In genomic region chr7:91514445-91514844, GRCm38 (mm10) we compare ENCODE assay signal across 14 mouse cellular contexts.
A peak's percentile ranks its signal among the peaks of the same experiment; 100 is the strongest.
DNase-seq lines count a peak whose midpoint lies in the region; ATAC-seq lines count a peak whose summit lies in the region.
"Had no signal": no experiment of that assay in that cellular context is flagged by ENCODE, and none has a peak within 500 bp of the region (broad histone marks: within the 10 kb centered on the region; RNA-seq: fewer than 3 reads in every experiment).

No protein-coding gene starts in this region.

- peak; percentile 24; the same call in 1 of the 2 replicates for ATAC-seq in hindbrain, embryonic 16.5 days
- ATAC-seq in hindbrain, embryonic 13.5 days (ENCODE audit: low FRiP score): no peak
- ATAC-seq in forebrain, embryonic 12.5 days (ENCODE audit: low FRiP score): peak; percentile 44; the same call in 1 of the 2 replicates
- ATAC-seq in megakaryocyte-erythroid progenitor cell, adult 5-6 weeks (replicated peaks; ENCODE audit: low FRiP score, low TSS enrichment, poor library complexity, severe bottlenecking): no peak
- ATAC-seq: intestine, embryonic 16.5 days had no signal

- WGBS in hindbrain, embryonic 16.5 days: 34% methylated on average over 3 of the region's 3 CpGs
- 51% methylated on average over 3 of the region's 3 CpGs for WGBS in hindbrain, embryonic 13.5 days
- WGBS in forebrain, embryonic 12.5 days: 60% methylated on average over 3 of the region's 3 CpGs

- no peak overlapping the region for H3K27ac ChIP-seq in hindbrain, embryonic 16.5 days (ENCODE audit: low read depth, low read length)
- no peak overlapping the region for H3K27ac ChIP-seq in hindbrain, embryonic 13.5 days
- H3K27ac ChIP-seq in forebrain, embryonic 12.5 days: no peak overlapping the region
- H3K27ac ChIP-seq: embryonic facial prominence, embryonic 12.5 days; limb, embryonic 13.5 days; neural tube, embryonic 13.5 days had no signal

- H3K4me3 ChIP-seq in hindbrain, embryonic 16.5 days (ENCODE audit: low read length): no peak overlapping the region
- H3K4me3 ChIP-seq in hindbrain, embryonic 13.5 days: no peak overlapping the region
- H3K4me3 ChIP-seq in forebrain, embryonic 12.5 days (replicated peaks): no peak overlapping the region
- H3K4me3 ChIP-seq: embryonic facial prominence, embryonic 12.5 days; limb, embryonic 13.5 days; megakaryocyte, embryonic 14.5 days; neural tube, embryonic 13.5 days had no signal

- no peak overlapping the region for H3K4me2 ChIP-seq in hindbrain, embryonic 16.5 days (ENCODE audit: low read length)
- no peak overlapping the region for H3K4me2 ChIP-seq in hindbrain, embryonic 13.5 days
- H3K4me2 ChIP-seq in forebrain, embryonic 12.5 days: no peak overlapping the region
- H3K4me2 ChIP-seq: embryonic facial prominence, embryonic 12.5 days; limb, embryonic 13.5 days; neural tube, embryonic 13.5 days had no signal

- H3K9ac ChIP-seq in hindbrain, embryonic 16.5 days (ENCODE audit: low read depth, low read length): no peak overlapping the region
- H3K9ac ChIP-seq in hindbrain, embryonic 13.5 days: no peak overlapping the region
- H3K9ac ChIP-seq in forebrain, embryonic 12.5 days: no peak overlapping the region
- H3K9ac ChIP-seq: embryonic facial prominence, embryonic 12.5 days; limb, embryonic 13.5 days; neural tube, embryonic 13.5 days had no signal

- H3K27me3 ChIP-seq in hindbrain, embryonic 16.5 days (replicated peaks; ENCODE audit: control insufficient read depth, insufficient read depth, low read length): no peaks in the 10 kb centered on the region
- no peaks in the 10 kb centered on the region for H3K27me3 ChIP-seq in hindbrain, embryonic 13.5 days
- H3K27me3 ChIP-seq in forebrain, embryonic 12.5 days: no peaks in the 10 kb centered on the region
- H3K27me3 ChIP-seq: embryonic facial prominence, embryonic 12.5 days; limb, embryonic 13.5 days; megakaryocyte, embryonic 14.5 days; neural tube, embryonic 13.5 days had no signal

- H3K9me3 ChIP-seq in hindbrain, embryonic 16.5 days (ENCODE audit: control insufficient read depth, low read length): no peaks in the 10 kb centered on the region
- no peaks in the 10 kb centered on the region for H3K9me3 ChIP-seq in hindbrain, embryonic 13.5 days
- H3K9me3 ChIP-seq in forebrain, embryonic 12.5 days: no peaks in the 10 kb centered on the region
- H3K9me3 ChIP-seq: embryonic facial prominence, embryonic 12.5 days; limb, embryonic 13.5 days; megakaryocyte, embryonic 14.5 days; neural tube, embryonic 13.5 days had no signal

- H3K36me3 ChIP-seq in hindbrain, embryonic 16.5 days (ENCODE audit: control insufficient read depth, insufficient read depth, low read length): no peaks in the 10 kb centered on the region
- H3K36me3 ChIP-seq in hindbrain, embryonic 13.5 days: no peaks in the 10 kb centered on the region
- no peaks in the 10 kb centered on the region for H3K36me3 ChIP-seq in forebrain, embryonic 12.5 days (replicated peaks)
- H3K36me3 ChIP-seq: embryonic facial prominence, embryonic 12.5 days; limb, embryonic 13.5 days; neural tube, embryonic 13.5 days had no signal

- H3K4me1 ChIP-seq in hindbrain, embryonic 16.5 days (ENCODE audit: control insufficient read depth, insufficient read depth, low read depth, low read length): no peaks in the 10 kb centered on the region
- H3K4me1 ChIP-seq in hindbrain, embryonic 13.5 days (replicated peaks): no peaks in the 10 kb centered on the region
- H3K4me1 ChIP-seq in forebrain, embryonic 12.5 days: no peaks in the 10 kb centered on the region
- H3K4me1 ChIP-seq: embryonic facial prominence, embryonic 12.5 days; limb, embryonic 13.5 days; megakaryocyte, embryonic 14.5 days had no signal

- DNase-seq in brain, adult 2 months (ENCODE audit: low read depth, low spot score): peak; percentile 60
- peak; percentile 48 to 57 for DNase-seq in layer of hippocampus, postnatal 10 days (ENCODE audit: low spot score in 2 of 2)
- DNase-seq in urinary bladder, postnatal 25 days (ENCODE audit: low spot score): no peak
- no peak for DNase-seq in gastrocnemius, postnatal 25 days
- DNase-seq: lung, adult 18-20 months had no signal

Comparison
In these comparisons a context has a peak if more than half of its experiments do, and no peak if none do; other contexts are left out.
1. ATAC-seq: peak in hindbrain, embryonic 16.5 days (single experiment) and forebrain, embryonic 12.5 days (single experiment); none in hindbrain, embryonic 13.5 days (single experiment) and megakaryocyte-erythroid progenitor cell, adult 5-6 weeks (single experiment).
2. DNase-seq: peak in brain, adult 2 months (single experiment) and layer of hippocampus, postnatal 10 days (2 of 2); none in urinary bladder, postnatal 25 days (single experiment) and gastrocnemius, postnatal 25 days (single experiment).